Mouse (Mus musculus): Measurements from ENCODE around the gene Gm10647.

GRCm38 (mm10) chr9:66825990-66826389 lies 29.2 kb downstream of the Gm10647 start:
- TF ChIP-seq CTCF (IDR thresholded peaks at IDR 0.05; ENCODE audit: extremely low read depth, insufficient read depth, insufficient read length, insufficient replicate concordance): no peak
- no peak for TF ChIP-seq POLR2A (IDR thresholded peaks at IDR 0.05; ENCODE audit: low read depth, low read length)
